Mouse (Mus musculus) thymus, postnatal 4 days (tissue): ENCODE data around the gene Sapcd1.
"Not testable (repeated sequence)": the region's sequence is repeated elsewhere in the genome, so short reads cannot be mapped to it uniquely, and the experiment has no call there.

Experiments used
- DNase-seq: peaks from one replicate; pipeline ENCODE4 v3.0.0; 2021

The Sapcd1 gene

GRCm38 (mm10) chr17:35026206-35026605 lies 1.6 kb downstream of the Sapcd1 start:
- no peak for DNase-seq

GRCm38 (mm10) chr17:35024691-35025488 lies 2.9 kb downstream of the Sapcd1 start:
- no peak for DNase-seq

- no peak for DNase-seq
These were observed 3.6 kb downstream of the Sapcd1 start for GRCm38 (mm10) chr17:35024261-35024660.

GRCm38 (mm10) chr17:35023756-35024155 lies 4.1 kb downstream of the Sapcd1 start:
- DNase-seq: no peak

- DNase-seq: no peak
These were observed 4.6 kb downstream of the Sapcd1 start for GRCm38 (mm10) chr17:35023221-35023620.

GRCm38 (mm10) chr17:35022541-35023060 lies 5.2 kb downstream of the Sapcd1 start:
- no peak for DNase-seq

GRCm38 (mm10) chr17:35021842-35022477 lies 5.9 kb downstream of the Sapcd1 start:
- DNase-seq: no peak

- DNase-seq: peak; percentile 97
These were observed 6.5 kb downstream of the Sapcd1 start for GRCm38 (mm10) chr17:35021163-35021808.

- no peak for DNase-seq
These were observed 7.3 kb downstream of the Sapcd1 start for GRCm38 (mm10) chr17:35020551-35020950.

- no peak for DNase-seq
These were observed 7.9 kb downstream of the Sapcd1 start for GRCm38 (mm10) chr17:35019894-35020293.

GRCm38 (mm10) chr17:35018171-35018570 lies 9.6 kb downstream of the Sapcd1 start:
- DNase-seq: no peak

GRCm38 (mm10) chr17:35017706-35018030 lies 10.1 kb downstream of the Sapcd1 start:
- DNase-seq: no peak

GRCm38 (mm10) chr17:35016791-35017705 lies 10.8 kb downstream of the Sapcd1 start:
- DNase-seq: peak; percentile 52

- no peak for DNase-seq
These were observed 11.4 kb downstream of the Sapcd1 start, which contains the start of gene Vwa7 for GRCm38 (mm10) chr17:35016376-35016775. TSS of gene Vwa7 (plus strand) at chr17:35016579.

GRCm38 (mm10) chr17:35015296-35015695 lies 12.5 kb downstream of the Sapcd1 start:
- no peak for DNase-seq

- DNase-seq: no peak
These were observed 14.6 kb downstream of the Sapcd1 start for GRCm38 (mm10) chr17:35013221-35013620.

GRCm38 (mm10) chr17:35012430-35012829 lies 15.4 kb downstream of the Sapcd1 start:
- no peak for DNase-seq

- DNase-seq: no peak
These were observed 16.4 kb downstream of the Sapcd1 start for GRCm38 (mm10) chr17:35011440-35011839.

GRCm38 (mm10) chr17:35009586-35009985 lies 18.2 kb downstream of the Sapcd1 start:
- no peak for DNase-seq

- DNase-seq: no peak
These were observed 20.3 kb downstream of the Sapcd1 start for GRCm38 (mm10) chr17:35007387-35007991.

GRCm38 (mm10) chr17:35005902-35006301 lies 21.9 kb downstream of the Sapcd1 start:
- not testable (repeated sequence) for DNase-seq

GRCm38 (mm10) chr17:35005158-35005557 lies 22.7 kb downstream of the Sapcd1 start:
- DNase-seq: no peak
